Mouse (Mus musculus): ENCODE results near the gene Gm21988. TPM values are rescaled to one million over a fixed set of nuclear protein-coding genes. Genes with fewer than 3 reads are reported as not detected.

The Gm21988 gene
- total RNA-seq (2021), result 1 to 10 TPM; 4.0 to 4.9 TPM
- long read RNA-seq, experiment 1, partial matches to known transcripts, result 6 of 19 reads
- long read RNA-seq, experiment 1, other reads (novel, unspliced or antisense), result 13 of 19 reads
- long read RNA-seq, experiment 2, partial matches to known transcripts, result 15 of 16 reads
- long read RNA-seq, experiment 2, other reads (novel, unspliced or antisense), result 1 of 16 reads

GRCm38 (mm10) chr11:70239541-70240279 is at the start of gene Gm21988, which contains the start of gene Rnasek:
Gene Gm21988, minus strand, starts transcription at chr11:70239830.
Gene Rnasek, minus strand, starts transcription at chr11:70239842.
- DNase-seq, result peak; percentile 83

DNA sequence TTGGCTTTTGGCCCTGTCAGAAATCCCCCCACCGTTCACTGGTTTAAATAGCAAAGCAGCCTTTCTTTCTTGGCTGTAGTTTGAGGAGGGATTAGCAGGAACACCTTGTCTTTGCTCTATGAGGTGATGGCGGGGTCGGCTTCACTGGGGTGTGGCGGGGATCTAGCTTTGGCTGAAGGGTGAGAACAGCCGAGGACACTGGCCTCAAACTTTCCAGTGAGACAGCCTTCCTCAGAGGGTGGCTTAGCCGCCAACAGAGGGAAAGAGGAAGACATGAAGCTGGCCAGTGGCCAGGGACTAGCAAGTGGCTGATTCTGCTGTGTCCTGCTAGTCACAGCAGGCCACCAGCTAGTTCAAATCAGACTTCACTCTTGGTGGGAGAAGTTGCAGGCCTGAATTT is 49.6 kb upstream of the Gm21988 start:
- DNase-seq, result no peak

GRCm38 (mm10) chr11:70288102-70288501 is 48.5 kb upstream of the Gm21988 start:
- DNase-seq, result no peak

GRCm38 (mm10) chr11:70285686-70286085 is 46.1 kb upstream of the Gm21988 start:
- no peak for DNase-seq

DNA sequence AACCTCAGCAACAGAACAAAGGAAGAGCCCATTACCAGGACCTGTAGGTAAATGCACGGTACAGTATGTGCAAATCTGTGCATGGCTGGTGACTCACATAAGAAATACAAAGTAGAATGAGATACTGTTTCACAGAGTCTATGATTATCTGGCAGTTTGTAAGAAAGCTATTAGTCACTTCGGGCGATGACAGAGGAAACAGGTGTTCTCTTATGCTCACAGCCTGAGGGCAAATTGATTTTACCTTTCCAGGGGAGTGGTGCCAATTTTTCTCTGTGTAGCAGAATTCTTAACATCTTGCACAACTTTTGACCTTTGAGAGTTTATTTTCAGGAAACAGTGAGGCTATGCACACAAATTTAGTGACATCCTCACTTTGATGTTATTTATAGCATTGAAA is 45.1 kb upstream of the Gm21988 start:
- no peak for DNase-seq

DNA sequence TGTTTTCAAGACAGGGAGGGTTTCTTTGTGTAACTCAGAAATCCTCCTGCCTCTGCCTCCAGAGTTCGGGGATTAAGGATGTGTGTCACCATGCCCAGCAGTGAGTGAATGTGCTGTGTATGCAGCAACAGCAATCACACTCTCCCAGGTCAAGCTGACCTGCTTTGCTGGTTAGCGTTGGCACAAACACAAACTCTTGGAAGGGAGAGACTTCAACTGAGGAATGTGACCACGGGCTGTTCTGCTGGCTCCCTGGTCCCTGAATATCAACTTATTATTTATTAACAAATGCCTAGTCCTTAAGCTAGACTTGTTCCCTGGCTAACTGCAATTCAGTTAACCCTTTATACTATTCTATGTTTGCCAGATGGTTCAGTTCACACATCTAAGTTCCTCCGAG is 44.0 kb upstream of the Gm21988 start:
- DNase-seq, result no peak

DNA sequence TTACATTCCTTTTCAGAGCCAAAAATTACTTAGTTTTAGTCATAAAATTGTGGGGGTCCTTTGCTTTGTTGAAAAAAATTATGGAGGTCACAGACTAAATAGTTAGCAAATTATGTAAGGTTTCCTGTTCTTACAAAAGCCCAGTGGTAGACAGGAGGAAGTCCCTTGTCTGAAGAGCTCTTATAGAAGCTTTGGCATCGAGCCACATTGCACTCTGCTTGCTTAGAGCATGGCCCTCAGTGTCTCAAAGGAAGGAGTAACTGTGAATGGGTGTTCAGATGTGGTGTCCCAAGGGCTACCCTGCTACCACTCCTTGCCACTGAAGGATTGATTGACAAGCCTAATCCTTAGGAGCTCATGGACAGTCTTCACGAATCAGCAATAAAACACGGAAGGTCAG is 40.8 kb upstream of the Gm21988 start:
- DNase-seq, result peak; percentile 25

- DNase-seq, result no peak
Measured at GRCm38 (mm10) chr11:70278961-70279360, 39.3 kb upstream of the Gm21988 start.

DNA sequence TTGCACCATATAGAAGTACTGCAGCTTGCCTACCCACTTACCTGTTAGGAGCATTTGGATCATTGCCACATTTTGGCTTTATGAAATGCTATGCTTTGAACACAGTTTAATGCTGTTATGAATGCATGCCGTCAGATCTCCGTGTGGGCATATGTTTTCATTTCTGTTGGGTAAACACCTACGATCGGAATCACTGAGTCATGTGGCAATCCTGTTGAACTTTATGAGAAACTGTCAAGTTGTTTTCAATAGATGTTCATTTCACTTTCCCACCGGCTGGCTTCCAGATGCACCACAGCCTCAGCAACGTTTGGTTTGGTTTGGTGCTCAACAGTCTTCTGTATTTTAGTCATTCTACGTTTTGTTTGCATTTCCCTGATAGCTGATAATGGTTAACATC is 32.0 kb upstream of the Gm21988 start:
- no peak for DNase-seq

DNA sequence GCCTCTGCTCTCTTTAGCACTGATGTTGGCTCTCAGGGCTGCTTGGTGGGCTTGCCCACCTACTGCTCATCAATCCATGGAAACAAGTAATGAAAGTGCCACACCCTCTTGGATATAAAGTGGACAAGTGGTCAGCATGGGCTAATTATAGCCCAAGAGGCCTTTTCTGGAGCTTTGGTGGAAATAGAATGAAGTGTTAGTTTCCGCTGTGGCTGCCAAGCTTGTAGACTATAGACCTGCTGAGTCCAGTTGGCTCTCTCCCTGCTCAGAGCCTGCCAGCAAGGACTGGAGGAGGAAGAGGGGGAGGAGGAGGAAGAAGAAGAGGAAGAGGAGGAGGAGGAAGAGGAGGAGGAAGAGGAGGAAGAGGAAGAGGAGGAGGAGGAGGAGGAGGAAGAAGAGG is 26.8 kb upstream of the Gm21988 start:
- peak; percentile 24 for DNase-seq

- no peak for DNase-seq
Measured at GRCm38 (mm10) chr11:70265819-70266218, 26.2 kb upstream of the Gm21988 start.

DNA sequence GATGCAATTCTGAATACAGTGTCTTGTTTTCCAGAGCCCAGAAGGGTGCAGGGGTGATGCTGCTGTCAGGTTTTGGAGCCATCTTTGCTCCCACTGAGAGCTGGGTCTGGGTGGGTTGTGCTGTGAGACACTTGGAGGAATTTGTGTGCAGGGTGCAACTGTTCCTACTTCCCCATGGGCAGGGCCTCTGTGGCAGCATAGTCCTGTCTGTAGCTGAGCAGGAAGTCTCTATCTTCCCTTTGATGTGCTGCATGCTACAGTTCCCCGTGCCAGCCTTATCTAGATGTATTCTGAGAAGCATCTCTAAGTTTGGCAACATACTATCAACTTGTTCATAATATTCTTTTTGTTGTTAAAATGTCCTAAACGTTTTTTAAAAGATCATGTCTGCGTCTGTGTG is 25.6 kb upstream of the Gm21988 start:
- DNase-seq, result no peak

- no peak for DNase-seq
Measured at GRCm38 (mm10) chr11:70259035-70259434, 19.4 kb upstream of the Gm21988 start.

DNA sequence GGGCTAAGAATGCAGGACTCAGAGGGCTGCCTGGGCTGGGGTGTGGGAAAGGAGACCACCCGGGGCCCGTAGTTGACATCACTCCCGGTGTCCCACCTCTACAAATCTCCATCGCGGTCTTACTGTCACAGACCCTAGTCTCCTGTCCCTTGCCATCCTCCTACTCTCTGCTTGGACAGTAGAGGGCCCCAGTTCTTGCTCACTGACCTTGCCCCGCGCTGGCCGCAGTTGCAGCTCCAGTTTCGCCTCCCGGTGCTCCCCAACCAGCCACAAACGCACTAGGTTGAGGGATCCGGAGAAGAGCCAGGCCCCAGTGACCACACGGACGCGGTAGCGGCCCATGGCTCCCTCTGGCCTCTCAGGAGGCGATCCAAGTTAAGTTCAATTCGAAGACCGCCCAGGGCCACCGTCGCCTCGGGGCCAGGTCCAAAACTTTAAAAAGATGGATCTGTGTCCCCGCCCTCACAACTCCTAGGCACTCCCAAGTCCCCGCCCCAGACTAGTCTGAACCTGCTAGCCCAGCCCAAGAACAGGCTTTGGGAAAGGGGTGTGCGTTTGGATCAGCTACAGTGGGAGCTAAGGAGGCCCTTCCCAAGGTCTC is 15.4 kb upstream of the Gm21988 start, which contains the start of gene Alox12:
Gene Alox12 (minus strand): TSS at position 423 of the 601 bp plus-strand sequence.
- peak; percentile 70 for DNase-seq

DNA sequence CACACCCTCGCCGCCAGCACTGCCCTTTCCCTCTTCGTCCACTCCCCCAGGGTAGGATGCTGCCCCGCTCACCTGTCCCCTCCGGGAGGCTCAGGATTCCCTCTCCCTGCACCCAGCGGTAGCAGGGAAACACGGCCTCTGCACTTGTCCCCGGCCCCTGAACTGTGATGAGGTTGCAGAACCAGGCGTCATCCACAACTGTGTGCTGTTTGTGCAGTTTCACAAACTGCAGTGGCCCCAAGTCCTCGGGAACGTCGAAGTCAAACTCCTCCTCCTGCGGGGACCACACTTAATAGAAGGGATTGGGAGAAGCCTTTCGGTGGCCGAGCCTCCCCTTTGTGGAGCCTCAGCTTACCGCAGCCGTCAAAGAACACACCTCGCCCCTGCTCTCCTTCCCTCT is 14.7 kb upstream of the Gm21988 start:
- peak; percentile 3 for DNase-seq

- no peak for DNase-seq
Measured at GRCm38 (mm10) chr11:70251853-70252252, 12.2 kb upstream of the Gm21988 start.

GRCm38 (mm10) chr11:70250150-70250549 is 10.5 kb upstream of the Gm21988 start:
- no peak for DNase-seq

DNA sequence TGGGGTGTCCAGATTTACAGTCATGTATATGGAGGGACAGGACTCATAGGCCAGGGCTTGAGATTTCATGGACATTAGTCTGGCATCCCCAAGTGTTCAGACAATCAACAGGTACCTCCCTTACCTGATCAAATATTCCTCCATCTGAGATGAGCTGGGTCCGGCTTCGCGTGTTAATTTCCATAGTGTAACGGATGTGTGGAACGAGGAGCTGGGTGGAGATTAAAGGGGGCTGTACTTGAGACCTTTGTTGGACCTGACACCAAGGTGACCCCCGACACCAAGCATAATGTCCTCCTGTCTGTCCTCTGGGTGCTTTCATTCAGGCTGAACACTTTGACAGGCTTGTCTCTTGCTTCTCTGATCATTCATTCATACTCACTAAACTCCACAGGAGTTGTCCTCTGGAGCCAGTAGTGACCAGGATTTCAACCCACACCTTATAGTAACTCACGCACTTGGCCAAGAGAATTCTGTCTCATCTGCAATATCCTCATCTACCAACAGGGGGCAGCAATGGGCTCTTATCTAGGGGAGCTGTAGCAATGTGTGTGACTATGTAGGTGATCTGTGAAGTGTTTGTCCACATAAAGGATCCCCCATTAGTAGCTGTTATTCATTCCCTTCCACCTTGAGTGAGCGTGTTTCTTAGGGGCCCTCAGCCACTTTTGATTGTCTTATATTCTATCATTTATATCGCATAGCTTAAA is 7.7 kb upstream of the Gm21988 start:
- DNase-seq, result peak; percentile 88

DNA sequence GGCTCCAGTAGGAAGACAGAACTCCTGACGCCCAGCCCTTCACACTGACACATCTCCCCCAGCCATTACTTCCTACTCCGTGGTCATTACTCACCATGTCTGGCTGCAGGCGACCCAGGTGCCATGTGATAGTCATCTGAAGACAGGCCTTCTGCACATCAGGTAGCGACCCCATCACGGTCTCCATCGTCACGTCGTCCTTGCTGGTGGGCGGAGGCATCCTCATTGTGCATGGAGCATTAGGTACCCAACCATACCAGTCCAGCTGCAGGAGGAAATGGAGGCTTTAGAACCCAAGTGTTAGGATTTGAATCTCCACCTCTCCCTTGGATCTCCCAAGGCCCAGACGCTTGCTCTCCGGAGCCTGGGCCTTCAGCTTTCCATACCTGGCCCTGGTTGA is 3.0 kb upstream of the Gm21988 start:
- no peak for DNase-seq

DNA sequence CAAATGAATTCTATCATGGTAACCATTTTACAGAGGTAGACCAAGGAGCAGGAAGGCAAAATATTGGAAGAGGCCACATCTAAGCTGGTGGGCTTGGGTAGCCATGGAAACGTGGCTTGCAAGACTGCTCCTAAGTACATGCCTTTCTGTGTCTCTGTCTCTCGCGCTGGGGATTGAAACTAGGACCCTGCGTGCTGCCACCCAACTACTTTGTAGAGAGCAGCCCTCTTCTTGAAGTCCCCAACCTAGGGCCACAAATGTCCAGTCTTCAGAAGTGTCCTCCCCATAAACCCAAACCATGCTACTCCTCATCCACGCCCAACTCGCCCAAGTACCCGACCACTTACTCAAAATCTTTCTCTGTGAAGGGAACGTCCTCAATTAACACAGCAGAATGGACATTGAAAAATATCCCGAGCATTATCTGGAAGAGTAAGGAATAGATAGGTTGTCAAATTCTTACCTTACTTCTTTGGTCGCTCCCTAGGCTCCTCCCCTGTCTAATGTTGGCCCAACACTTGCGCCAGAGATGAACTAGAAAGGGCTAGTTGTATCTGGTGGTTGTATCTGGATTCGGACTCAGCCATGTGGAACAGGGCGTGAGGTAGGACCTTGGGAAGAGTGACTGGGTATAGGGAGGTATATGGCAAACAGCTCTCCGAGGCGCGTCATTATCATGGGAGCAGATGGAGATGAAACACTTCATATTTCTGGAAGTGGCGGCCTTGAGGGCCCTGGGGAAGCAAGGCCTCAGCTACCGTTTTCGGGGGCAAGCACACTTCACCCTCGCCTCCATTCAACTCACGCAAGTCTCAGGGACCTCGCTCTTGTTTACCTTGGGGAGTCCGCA is 814 bp downstream of the Gm21988 start:
- peak; percentile 36 for DNase-seq

GRCm38 (mm10) chr11:70237457-70238167 is 2.0 kb downstream of the Gm21988 start, which contains the start of gene 0610010K14Rik:
Gene 0610010K14Rik, minus strand, starts transcription at chr11:70237914.
- DNase-seq, result peak; percentile 99

Data from adrenal gland, postnatal 10 days (tissue).